Mouse (Mus musculus) ovary, postnatal 36 days (tissue): ENCODE measurements at regions not wholly inside any gene's neighbourhood (a gene's known extent, or its start where the extent isn't known, plus 50 kb on each side); places are given as distances from the start of the nearest gene placed in this dataset.

Source experiments
- DNase-seq: peaks from one replicate; pipeline ENCODE4 v3.0.0; 2022; ENCODE audit warnings: low spot score, mixed read lengths

- DNase-seq = no peak
These were observed 60.8 kb downstream of the Mis18a start for GRCm38 (mm10) chr16:90666271-90666986.

DNA sequence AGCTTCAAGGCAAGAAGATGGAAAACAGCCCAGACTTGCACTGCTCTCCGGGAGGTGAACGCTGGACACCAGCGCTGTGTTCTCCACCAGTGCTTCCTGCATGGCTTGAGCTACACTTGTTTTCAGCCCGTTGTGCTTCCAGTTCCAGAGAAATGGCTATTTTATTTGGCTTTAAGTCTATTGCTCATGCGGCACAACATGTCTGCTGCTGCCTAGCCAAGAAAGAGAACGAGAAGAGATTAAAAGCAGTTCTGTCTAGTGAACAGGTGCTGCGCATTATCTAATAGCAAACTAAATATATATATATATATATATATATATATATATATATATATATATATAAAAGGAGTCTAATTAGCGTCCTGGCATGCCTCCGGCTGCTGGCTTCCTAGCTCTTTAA lies 63.1 kb downstream of the Mis18a start:
- DNase-seq = no peak

DNA sequence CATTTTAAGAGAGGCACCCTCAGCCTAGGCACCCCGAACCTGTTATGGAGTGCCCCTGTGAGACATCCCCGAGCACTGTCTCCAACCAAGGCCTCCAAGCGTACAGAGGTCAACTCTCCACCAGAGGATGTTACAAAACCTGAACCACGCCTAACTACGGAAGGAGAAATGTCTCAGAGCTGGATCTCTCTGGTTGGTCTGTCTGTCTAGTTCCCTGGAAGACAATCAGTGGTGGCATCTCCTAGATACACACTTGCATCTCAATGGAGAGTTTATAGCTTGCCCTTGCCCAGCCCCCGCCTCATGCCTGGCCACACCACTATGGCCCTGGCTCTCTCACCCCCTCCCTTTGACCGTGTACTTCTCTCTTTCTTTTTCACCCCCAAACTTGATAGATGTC lies 69.2 kb downstream of the Mis18a start:
- DNase-seq = no peak

- no peak for DNase-seq
These were observed 70.2 kb downstream of the Mis18a start for GRCm38 (mm10) chr16:90657027-90657426.

GRCm38 (mm10) chr16:90656571-90657011 lies 70.6 kb downstream of the Mis18a start:
- DNase-seq = no peak

- no peak for DNase-seq
These were observed 72.4 kb downstream of the Mis18a start for GRCm38 (mm10) chr16:90654853-90655252.

- no peak for DNase-seq
These were observed 74.4 kb downstream of the Mis18a start for GRCm38 (mm10) chr16:90652821-90653220.

DNA sequence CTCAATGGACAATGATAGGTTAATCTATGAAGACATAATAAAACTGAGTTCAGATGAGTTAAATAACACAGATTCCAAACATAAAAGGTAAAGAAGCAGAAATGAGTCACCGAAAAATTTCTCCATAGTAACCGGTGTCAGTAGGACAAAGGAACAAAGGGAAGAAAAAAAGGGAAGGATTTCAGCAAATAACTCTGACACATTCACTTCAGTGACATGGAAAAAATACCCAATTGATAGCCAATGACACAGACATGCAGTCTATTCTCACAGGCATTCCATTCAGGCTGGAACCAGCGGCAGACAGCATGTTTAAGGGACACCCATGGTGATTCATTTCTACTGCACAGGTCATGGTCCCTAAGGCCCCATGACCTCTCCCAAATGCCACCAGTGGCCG lies 79.0 kb downstream of the Mis18a start:
- no peak for DNase-seq

DNA sequence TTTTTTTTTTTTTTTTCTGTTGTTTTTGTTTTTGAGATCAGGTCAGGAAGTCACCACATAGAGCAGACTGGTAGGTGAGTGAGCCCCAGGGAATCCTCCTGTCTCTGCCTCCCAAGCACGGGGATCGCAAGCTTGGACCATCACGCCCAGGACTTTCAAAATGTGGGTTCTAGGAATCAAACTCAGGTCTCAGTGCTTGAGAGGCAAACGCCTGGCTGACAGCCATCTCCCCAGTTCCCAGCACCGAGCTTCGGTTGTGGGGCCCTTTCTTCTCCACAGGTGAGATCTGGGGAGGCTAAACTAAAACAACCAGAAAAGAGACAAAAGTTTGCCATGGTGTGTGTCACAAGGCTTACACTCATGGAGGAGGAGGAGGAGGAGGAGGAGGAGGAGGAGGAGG lies 84.5 kb downstream of the Mis18a start:
- no peak for DNase-seq

DNA sequence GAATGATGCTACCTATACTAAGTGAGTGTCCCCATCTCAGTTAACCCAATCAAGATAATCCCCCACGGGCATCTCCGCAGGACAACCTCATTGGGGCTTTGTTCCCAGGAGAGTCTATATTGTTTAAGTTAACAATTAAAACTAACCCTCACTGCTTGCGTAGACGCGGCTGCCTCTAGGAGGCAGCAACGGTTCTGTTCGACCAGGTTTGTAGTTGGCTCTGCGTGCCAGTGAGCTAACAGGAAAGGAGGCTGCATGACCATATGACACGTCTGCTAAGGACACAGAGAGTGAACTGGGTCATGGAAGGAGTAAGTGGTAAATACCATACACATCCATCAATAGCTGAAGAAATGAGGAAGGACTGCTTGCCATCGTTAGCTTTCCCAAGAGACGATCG lies 92.0 kb downstream of the Mis18a start:
- no peak for DNase-seq

GRCm38 (mm10) chr16:90629976-90630375 lies 97.2 kb downstream of the Mis18a start:
- no peak for DNase-seq

DNA sequence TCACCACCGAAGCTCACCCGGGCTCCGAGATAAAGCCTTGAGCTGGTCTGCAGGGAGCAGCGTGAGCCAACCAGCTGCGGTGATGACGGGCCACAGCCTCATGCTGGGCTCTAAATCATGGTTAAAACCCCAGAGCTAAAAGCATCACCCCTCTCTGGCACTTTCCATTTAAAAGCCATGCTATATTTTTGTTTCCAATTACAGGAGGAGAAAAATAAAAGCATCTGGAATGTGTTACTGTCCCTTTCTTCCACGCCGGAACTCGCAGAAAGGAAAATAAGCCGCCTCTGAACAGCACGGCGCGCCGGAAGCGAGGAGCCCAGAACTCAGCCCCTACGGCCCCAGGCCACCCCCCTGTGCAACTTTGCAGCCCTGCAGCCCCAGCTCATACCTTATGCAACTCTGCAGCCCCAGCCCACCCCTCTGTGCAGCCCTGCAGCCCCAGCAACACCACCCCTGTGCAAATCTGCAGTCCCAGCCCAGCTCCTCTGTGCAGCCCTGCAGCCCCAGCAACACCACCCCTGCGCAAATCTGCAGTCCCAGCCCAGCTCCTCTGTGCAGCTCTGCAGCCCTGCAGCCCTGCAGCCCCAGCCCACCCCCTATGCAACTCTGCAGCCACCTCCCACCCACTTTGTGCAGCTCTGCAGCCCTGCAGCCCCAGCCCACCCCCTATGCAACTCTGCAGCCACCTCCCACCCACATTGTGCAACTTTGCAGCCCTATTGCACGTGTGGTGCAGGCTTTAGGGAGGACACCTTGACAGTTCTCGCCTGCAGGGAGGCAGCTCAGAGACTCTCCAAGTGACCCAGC lies 97.9 kb downstream of the Mis18a start:
- DNase-seq = no peak

- DNase-seq = no peak
These were observed 98.5 kb downstream of the Mis18a start for GRCm38 (mm10) chr16:90628605-90629120.

DNA sequence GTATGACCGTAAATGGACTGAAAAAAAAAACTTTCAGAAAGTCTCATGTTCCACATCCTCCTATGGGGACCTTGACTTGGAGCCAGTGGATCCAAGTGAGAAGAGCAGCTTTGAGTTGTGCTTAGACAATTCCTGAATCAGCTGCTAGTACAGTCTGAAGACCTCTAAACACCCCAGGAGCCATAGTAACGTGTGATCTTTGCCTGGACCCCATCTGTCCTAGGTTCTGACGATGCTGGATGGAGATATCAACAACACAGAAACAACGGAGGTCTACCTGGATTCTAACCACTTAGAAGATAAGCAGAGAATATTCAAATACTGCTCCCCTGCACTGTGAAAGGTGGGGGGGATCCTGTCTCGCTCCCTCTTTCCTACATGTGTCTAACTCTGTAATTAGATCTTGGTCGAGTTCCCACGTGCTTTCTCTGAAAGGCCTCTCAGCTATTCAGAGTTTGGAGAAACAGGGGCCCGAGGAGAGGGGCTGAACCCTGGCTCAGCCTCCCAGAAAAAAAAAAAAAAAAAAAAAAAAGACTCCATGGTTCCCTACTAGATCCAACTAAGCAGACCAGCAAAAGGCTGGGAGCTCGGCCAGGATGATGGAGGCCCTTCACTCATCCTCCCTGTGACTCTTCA lies 101.1 kb downstream of the Mis18a start:
- DNase-seq = no peak

- DNase-seq = no peak
These were observed 101.7 kb downstream of the Mis18a start for GRCm38 (mm10) chr16:90625301-90626034.

DNA sequence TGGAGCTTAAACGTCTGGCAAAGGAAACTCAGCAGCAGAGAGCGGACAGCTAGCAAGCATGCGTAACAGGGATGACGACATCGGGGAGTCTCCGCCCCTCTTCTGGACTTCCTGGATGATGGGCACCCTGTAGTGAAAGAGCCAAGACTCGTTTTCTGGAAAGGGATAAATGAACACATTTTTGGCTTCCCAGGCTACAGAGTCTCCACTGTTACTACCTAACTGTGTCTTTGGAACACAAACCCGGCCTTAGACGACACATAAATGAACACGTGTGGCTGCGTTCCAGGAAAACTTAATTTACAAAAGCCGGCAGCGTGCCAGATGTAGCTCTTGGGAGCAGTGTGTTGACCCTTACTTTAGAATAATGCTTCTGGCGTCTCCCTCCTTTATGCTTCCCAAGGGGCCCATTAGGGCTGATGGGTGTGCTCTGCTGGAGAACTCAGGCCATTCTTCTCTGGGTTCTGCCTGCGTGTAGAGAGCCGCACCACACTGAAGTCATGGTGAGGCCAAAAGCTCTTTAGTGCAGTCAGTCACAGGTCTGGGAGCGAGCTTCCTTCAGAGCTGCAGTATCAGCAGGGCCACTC lies 103.1 kb downstream of the Mis18a start:
- peak; percentile 62 for DNase-seq

- DNase-seq = no peak
These were observed 104.5 kb downstream of the Mis18a start for GRCm38 (mm10) chr16:90622677-90623225.

DNA sequence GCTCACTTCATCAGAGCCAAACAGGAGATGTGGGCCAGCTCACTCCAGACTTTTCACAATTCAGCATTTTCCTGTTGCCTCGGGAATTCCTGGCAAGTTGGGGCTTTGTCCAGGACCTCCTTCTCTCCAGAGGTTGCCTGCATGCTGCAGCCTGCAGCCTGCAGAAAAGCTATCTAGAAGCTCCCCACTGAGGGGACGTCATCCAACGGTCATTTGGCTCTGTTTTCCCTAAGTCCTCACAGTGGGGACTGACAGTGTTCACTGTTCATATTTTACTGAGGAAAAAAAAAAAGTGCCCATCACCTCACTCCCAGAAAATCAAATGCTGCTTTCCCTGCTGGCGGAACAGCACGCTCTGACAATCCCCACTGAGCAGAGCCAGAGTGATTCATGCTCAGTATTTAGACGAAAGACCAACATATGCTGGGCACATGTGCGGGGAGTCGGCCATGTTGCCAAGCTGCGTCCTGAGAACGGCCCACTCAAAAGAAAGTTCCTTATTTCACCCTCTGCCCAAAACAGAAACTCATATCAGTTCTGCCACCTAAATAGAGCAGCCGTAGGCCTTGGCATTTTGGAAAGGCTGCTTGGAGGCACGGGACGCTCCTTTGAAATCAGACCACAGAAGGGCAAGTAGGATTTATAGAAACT lies 105.3 kb downstream of the Mis18a start:
- DNase-seq = no peak

DNA sequence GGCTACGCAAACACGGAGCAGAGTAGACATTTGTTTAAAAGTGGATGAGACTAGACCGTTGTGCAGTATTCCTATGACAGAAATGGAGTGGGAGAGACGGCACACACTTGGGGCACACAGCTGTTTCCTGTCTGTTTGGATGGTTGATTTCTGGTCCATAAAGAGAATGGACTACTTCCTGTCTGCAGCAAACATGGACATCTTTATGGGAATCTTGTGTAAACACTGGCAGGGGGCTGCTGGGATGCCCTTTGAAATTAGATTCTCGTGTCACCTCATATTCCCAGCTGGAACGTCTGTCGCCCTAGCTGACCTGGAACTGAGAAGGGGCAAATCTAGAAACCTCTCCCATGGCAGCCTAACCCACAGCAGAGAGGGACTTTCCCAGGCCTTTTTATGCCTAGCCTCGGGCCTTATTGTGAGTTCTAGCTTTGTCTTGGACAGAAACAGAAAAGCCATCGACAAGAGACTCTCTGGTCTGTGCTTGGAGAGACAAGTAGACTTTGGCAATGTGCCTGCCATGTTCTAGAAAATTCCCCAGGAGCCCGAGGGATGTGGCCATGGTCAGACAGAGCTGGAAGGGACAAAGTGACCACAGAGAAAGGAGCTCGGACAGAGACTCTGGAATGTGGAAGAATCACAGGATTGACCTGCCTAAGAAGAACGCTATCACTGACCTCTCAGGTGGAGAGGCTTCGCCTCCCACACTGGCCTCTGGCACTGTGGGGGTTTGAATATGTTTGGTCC lies 107.5 kb downstream of the Mis18a start:
- no peak for DNase-seq

GRCm38 (mm10) chr16:90615791-90616190 lies 111.4 kb downstream of the Mis18a start:
- DNase-seq = no peak
